Mouse (Mus musculus) urinary bladder, postnatal 4 days (tissue): ENCODE measurements around the gene Hoxa5.

Source experiments
- DNase-seq, 2 experiments: peaks; one replicate each; pipeline ENCODE4 v3.0.0; 2021 to 2022; ENCODE audit warnings: low spot score in 2 of 2

Hoxa5 gene

DNA sequence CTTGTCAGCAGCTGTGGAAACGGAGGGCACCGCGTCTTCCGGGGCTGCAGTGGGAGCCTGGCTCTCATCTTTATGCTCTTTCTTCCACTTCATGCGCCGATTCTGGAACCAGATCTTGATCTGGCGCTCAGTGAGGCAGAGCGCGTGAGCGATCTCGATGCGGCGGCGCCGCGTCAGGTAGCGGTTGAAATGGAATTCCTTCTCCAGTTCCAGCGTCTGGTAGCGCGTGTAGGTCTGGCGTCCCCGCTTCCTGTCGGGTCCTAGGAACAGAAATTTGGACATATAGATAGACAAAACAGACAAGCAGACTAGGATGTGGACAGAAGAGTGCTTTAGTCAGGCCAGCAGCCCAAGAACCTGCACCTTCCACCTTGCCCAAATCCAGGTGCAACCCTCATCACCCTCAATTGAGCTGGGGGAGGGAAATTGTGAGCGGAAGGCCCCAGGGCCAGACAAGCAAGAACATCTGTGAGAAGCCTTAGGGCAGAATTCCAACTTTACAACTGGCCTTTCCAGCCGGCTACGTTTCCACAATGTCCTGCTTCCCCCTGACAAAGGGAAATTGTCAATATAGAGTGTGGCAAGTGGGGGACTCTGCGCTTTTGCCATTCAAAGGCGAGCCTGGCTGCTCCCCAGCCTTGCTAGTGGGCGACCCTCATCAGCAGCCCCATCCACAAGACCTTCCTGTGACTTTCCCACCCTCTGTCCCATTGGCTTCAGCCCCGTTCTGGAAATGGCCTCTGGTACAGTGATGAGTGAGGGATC, 11.6 kb upstream of the Hoxa5 start:
- DNase-seq, result peak; percentile 19 to 58

GRCm38 (mm10) chr6:52215070-52215469, 10.7 kb upstream of the Hoxa5 start:
- DNase-seq, result peak in 1 of 2 experiments; percentile 17

DNA sequence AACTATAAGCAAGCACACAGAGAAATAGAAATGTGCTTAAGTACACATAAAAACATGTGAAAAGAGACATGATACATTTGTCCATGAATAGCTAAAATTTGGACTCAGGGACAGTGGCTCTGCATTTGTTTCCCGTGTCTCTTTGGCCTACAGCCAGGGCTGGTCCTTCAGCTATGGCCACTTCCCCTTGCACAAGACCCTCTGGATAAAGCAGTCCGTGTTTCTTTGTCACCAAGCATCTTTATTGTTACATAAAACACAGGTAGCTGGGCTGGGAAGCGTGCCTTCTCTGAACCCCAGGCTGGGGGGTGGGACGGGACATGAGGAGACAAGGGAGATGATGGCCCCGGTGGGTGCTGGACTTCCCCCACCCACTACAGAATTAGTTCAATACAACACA, 9.9 kb upstream of the Hoxa5 start:
- DNase-seq, result no peak

- DNase-seq, result peak; percentile 60 to 62
Measured at GRCm38 (mm10) chr6:52213119-52213986, 9.0 kb upstream of the Hoxa5 start, which contains the start of the genes Hoxa3 and Gm28308. Gene Hoxa3 (minus strand): TSS chr6:52213336. Gene Gm28308 (minus strand): TSS chr6:52213339.

DNA sequence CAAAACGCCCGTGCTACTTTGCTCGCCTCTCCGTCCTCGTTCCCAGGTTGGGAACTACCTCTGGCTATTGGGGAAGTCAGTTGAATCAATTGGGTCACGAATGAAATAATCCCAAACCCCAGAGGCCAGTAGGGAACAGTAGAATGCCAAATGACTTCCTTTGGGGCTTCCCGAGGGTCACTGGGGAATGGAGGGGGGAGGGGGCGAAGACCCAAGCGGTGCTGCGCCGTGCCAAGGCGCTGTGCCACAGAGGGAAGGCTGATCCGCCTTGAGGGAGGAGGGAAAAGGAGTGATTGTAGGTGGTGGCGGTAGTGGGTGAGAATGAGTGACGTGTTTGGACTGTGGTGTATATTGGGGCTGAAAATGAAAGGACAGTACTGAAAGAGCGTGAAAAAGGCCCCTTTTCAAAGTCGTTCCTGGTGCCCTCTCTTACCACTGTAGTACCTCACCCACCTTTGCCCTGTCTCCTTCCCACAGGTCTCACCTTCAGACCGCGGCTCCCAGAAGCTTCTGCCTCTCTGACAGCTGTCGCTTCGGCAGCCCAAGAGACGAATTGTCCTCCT, 8.2 kb upstream of the Hoxa5 start:
- peak in 1 of 2 experiments; percentile 18 for DNase-seq

DNA sequence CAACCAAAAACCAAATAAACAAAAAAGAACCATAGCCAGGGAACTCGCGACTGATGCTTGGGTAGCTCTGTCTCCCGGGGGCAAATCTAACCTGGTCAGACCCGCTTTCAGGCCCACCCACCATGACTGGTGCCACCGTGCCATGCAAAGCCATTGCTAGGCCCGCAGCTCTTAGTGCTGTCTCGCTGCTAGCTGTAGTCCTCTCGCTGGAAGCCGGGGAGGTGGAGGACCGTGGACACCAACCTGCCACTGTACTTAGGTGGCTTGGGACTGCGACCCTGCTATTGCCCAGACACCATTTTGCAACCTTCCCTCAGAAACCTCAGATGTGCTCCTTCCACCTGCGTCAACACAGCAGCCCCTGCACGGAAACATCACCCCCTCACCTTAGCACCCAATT, 7.6 kb upstream of the Hoxa5 start:
- peak; percentile 19 to 59 for DNase-seq

DNA sequence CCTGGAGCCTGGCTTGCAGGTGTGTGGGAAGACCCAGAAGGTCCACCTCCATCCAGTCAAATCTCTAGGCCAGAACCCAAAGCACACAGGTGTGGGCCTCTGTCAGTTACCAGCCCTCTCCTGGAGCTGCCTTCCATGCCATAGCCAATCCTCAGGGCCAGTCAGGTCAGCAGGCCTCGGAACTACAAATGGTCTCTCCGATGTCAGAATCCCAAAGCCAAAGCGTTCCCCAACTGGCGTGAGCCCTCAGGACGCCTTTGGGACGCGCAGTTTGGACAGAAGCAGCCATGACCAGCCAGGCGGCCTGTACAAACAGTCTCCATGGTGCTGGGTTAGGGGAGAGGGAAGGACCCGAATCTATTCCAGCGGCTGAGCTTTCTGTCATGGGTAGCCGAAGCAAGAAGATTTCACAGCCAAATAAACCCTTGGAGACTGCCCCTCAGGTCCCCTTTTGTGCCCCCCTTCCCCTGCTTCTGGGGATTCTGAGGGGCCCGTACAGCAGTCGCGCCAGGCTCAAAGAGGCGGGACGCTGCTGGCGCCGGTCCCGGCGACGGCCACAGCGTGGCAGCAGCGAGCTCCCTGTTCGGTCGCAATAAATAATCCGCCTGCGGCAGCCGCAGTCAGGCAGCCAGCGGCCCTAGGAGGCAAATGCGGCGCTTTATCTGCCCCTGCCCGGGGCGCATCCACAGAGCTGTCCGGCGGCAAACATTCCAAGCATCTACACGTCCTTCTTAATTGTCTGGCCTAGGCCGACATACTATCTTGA, 7.0 kb upstream of the Hoxa5 start:
- DNase-seq, result peak; percentile 73 to 81

- peak in 1 of 2 experiments; percentile 16 for DNase-seq
Measured at GRCm38 (mm10) chr6:52209685-52210046, 5.3 kb upstream of the Hoxa5 start.

- no peak for DNase-seq
Measured at GRCm38 (mm10) chr6:52208868-52209684, 4.7 kb upstream of the Hoxa5 start.

- DNase-seq, result no peak
Measured at GRCm38 (mm10) chr6:52208072-52208867, 3.9 kb upstream of the Hoxa5 start, which contains the start of gene Hoxa6. Gene Hoxa6 (minus strand): TSS chr6:52208722.

- no peak for DNase-seq
Measured at GRCm38 (mm10) chr6:52207684-52207976, 3.2 kb upstream of the Hoxa5 start.

DNA sequence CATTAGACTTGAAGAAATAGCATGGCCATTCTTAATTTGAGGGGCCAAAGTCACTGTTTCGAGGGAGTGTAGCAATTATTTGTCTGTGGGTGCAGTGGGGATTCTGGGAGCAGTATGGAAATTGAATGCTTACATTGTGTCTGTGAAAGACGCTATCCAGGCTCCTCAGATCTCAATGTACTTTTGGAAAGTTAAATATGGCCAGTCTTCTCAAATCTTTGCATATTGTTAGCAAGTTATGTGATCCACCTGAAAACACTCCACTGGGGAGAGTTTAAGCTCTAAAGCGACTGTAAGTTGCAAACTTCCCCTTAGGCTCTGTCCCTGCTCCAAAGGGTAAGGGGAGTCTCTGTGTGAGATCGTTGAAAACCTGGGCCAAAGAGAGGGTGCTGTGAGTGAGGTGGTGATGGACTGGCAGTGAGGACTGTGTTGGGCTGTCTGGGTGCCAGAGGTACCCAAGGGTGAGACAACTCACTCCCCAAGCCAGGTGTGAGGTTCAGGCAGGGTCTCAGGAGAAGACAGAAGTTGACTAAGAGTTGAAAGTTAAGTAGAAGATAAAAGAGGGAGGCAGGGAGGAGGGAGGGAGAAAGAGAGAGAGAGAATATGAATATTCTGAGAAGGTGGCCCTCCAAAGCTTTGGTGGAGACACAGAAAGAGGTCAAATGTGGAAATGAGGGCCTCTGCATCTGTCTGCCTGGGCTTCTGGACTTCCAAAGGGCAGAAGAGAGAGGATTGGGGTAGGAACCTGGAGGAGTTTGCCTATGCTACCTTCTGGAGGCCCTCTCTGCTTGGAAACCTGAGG, 2.7 kb upstream of the Hoxa5 start:
- no peak for DNase-seq

DNA sequence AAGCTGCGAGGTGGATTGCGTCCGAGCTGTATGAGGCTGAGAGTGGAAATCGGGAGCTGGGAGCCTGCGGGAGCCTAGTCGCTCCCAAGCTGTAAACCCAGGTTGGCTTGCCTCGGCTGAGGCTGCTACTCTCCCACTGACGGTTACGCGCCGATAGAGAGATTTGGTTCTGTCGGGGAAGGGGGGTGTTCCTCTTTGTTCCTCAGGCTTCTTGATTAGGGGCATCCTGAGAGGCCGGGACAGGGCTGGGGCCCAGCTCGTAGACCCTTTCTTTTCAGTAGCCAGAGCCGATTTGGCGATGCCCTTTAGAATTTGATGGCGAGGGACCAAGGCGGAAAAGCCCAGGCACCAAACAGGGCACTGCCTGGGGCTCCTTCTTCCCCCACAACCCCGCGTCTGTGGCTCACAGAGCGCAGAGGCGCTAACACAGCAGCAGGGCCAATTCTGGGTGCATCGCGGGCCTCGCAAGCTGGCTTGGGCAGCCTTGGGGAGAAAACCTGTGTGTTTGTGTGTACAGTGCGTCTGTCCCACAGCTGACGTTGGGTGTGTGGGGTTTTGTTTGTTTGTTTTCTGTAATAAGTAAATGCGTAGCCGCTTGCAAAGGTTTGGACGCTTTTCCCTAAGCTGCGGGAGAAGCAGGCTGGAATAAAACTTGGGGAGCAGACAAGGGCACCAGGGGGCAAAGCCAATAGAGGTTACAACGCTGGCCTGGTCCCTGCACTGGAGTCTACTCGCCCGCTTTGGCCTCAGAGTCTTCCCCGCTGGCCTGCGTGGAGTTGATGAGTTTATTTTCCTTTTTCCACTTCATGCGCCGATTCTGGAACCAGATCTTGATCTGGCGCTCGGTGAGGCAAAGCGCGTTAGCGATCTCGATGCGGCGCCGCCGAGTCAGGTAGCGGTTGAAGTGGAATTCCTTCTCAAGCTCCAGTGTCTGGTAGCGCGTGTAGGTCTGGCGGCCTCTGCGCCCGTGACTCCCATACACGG, 1.5 kb upstream of the Hoxa5 start:
- DNase-seq, result no peak

GRCm38 (mm10) chr6:52205221-52205620, 834 bp upstream of the Hoxa5 start:
- DNase-seq, result no peak

DNA sequence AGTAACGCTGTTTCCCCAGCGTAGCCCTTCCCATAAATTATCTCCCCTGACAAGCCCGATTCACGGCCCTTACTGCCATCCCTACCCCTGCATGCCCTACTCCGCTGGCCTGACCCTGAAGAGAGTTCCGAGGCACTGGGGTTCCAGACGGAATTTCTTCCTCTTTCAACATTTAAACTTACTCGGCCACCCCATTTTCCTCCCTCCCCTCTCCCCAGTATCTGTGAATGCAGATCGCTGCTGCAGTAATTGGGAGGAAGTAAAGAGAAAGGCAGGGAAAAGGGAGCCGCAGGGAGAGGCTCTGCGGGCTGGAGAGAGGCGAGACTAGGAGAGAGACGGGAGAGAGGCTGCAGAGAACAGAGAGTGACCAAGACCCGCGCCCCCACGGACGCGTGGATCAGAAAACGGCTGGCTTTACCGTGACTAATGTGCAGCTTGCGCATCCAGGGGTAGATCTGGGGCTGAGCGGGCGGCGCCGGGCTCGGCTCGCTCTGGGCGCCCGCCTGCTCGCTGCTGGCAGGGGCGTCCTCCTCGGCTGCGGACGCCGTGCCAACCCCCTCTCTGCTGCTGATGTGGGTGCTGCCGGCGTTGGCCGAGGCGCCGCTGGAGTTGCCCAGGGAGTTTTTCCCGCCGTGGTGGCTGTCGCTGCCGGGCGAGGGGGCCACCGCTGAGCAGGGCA, 877 bp downstream of the Hoxa5 start:
- no peak for DNase-seq

GRCm38 (mm10) chr6:52203121-52203370, 1.3 kb downstream of the Hoxa5 start:
- no peak for DNase-seq

DNA sequence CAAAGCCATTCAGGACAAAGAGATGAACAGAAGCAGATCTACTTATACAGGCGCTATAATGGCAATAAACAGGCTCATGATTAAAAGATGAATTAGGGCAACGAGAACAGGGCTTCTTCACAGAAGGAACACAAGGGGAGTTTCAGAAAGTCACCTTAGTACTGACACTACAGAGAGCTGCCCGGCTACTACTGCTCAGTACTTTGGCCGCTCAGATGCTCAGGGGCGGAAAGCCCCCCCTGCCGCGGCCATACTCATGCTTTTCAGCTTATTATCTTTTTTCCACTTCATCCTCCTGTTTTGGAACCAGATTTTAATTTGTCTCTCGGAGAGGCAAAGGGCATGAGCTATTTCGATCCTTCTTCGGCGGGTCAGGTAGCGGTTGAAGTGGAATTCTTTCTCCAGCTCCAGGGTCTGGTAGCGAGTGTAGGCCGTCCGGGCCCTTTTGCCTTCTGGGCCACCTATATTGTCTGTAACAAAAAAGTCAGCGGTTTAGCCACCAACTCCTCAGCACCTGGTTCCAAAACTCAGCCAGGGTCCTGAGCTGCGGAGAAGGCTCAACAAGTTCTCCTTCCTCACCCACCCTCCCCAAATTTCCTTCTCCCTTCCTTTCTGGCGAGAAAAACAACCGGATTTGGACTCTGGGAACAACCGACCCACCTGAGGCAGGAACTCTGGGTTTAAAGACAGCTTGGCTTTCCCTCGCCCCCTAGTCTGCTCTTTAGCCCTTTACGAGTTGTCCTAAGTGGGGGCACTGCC, 1.8 kb downstream of the Hoxa5 start:
- no peak for DNase-seq
